In the genomic region with DNA sequence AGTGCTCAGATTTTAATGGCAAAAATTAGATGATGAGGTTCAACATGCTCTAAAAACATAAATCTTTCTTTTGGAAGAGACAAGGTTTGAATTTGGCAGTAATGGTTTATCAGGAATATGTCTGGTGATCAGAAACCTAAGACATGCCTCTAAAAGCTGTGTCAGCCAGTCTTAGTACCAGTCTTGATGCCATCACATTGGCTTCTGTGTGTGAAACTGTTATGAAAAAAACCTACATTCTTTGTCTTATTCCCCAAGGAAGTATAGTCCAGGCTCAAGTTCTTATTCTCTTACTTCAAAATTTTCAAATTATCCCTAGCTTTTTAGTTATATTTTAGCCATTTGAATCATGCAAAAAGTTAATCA, we compare ENCODE assay signal across 27 mouse cellular contexts.
"Had no signal": no experiment of that assay in that cellular context is flagged by ENCODE, and none has a peak within 500 bp of the region (broad histone marks: within the 10 kb centered on the region; RNA-seq: fewer than 3 reads in every experiment).

No protein-coding gene starts in this region.

- H3K4me3 ChIP-seq: embryonic facial prominence, embryonic 10.5 days; embryonic facial prominence, embryonic 12.5 days; embryonic facial prominence, embryonic 13.5 days; embryonic facial prominence, embryonic 15.5 days; erythroblast, embryonic 14.5 days; forebrain, embryonic 10.5 days; forebrain, embryonic 12.5 days; gastrocnemius, adult 2 months; heart, adult 2 months; heart, embryonic 10.5 days had no signal

- H3K27me3 ChIP-seq: embryonic facial prominence, embryonic 12.5 days; embryonic facial prominence, embryonic 13.5 days; embryonic facial prominence, embryonic 15.5 days; forebrain, embryonic 12.5 days had no signal

- H3K4me1 ChIP-seq: embryonic facial prominence, embryonic 10.5 days; embryonic facial prominence, embryonic 12.5 days; embryonic facial prominence, embryonic 13.5 days; embryonic facial prominence, embryonic 15.5 days; forebrain, embryonic 10.5 days; forebrain, embryonic 12.5 days; heart, embryonic 10.5 days had no signal

- H3K9me3 ChIP-seq: embryonic facial prominence, embryonic 10.5 days; embryonic facial prominence, embryonic 12.5 days; embryonic facial prominence, embryonic 13.5 days; embryonic facial prominence, embryonic 15.5 days; forebrain, embryonic 10.5 days; forebrain, embryonic 12.5 days; heart, embryonic 10.5 days had no signal

- H3K9ac ChIP-seq: embryonic facial prominence, embryonic 12.5 days; embryonic facial prominence, embryonic 13.5 days; embryonic facial prominence, embryonic 15.5 days; forebrain, embryonic 12.5 days had no signal

- H3K4me2 ChIP-seq: embryonic facial prominence, embryonic 12.5 days; embryonic facial prominence, embryonic 13.5 days; embryonic facial prominence, embryonic 15.5 days; forebrain, embryonic 12.5 days; heart, embryonic 11.5 days had no signal

- DNase-seq: cerebellum, adult 18-20 months; cerebellum, adult 2 months; cerebellum, adult 8-10 months; cerebellum, adult 9-10 months; cerebellum, adult 9-11 months; cerebellum, postnatal 10 days; cerebellum, postnatal 14 days; cerebellum, postnatal 25 days; cerebellum, postnatal 36 days; embryo, embryonic 11 days; gastrocnemius, adult 2 months; gastrocnemius, postnatal 10 days; gastrocnemius, postnatal 14 days; gastrocnemius, postnatal 25 days; gastrocnemius, postnatal 36 days; heart, adult 11 months; heart, adult 18-20 months; heart, adult 2 months had no signal

- H3K36me3 ChIP-seq: embryonic facial prominence, embryonic 10.5 days; embryonic facial prominence, embryonic 12.5 days; embryonic facial prominence, embryonic 13.5 days; embryonic facial prominence, embryonic 15.5 days; forebrain, embryonic 10.5 days; forebrain, embryonic 12.5 days; heart, embryonic 10.5 days had no signal

- H3K27ac ChIP-seq: embryonic facial prominence, embryonic 10.5 days; embryonic facial prominence, embryonic 12.5 days; embryonic facial prominence, embryonic 13.5 days; embryonic facial prominence, embryonic 15.5 days; forebrain, embryonic 10.5 days; forebrain, embryonic 12.5 days; gastrocnemius, adult 2 months; heart, adult 2 months; heart, embryonic 10.5 days had no signal
